Mouse (Mus musculus) adrenal gland, postnatal 36 days (tissue): ENCODE measurements at regions not wholly inside any gene's neighbourhood (a gene's known extent, or its start where the extent isn't known, plus 50 kb on each side); places are given as distances from the start of the nearest gene placed in this dataset.

Source experiments
- DNase-seq, 2 experiments: peaks; one replicate each; pipeline ENCODE4 v3.0.0; 2021; ENCODE audit warnings: mixed read lengths in 1 of 2

- no peak for DNase-seq
These were observed 52.8 kb upstream of the Chodl start for GRCm38 (mm10) chr16:78877941-78878340.

DNA sequence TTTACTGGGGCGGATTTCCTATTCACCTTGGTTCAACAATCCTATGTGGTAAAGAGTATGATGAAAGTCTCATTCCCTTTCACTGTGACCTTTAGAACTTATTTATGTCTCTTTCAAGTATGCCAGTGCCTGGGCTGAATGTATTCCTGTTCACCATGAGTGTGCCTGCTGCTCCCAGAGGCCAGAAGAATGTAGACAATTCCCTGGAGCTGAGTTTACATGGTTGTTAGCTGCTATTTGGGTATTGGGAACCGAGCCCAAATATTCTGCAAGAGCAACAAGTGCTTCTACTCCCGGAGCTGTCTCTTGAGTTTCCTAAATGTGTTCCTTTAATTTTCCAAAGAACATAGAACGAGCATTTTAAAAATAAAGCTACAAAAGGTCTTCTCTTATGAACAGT is 71.7 kb upstream of the Chodl start:
- no peak for DNase-seq

DNA sequence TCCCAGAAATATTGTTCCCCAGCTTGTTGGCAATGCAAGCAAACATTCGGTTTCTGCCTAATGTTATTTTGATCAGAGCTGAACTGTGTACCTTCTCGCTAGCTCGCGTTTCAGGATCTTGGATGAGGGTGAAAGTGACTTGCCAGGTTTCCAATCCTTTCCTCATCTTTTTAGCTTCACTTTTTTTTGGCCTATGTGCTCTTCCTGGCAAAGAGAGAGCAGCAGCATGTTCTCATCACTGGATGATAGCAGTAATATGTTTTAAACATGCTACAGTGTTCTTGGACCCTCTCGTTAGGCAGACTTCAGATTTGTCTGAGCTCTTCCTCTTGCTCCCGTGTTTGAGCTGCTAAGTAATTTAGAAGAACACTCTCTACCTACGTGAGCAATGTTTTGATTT is 99.8 kb upstream of the Chodl start:
- DNase-seq, result no peak

DNA sequence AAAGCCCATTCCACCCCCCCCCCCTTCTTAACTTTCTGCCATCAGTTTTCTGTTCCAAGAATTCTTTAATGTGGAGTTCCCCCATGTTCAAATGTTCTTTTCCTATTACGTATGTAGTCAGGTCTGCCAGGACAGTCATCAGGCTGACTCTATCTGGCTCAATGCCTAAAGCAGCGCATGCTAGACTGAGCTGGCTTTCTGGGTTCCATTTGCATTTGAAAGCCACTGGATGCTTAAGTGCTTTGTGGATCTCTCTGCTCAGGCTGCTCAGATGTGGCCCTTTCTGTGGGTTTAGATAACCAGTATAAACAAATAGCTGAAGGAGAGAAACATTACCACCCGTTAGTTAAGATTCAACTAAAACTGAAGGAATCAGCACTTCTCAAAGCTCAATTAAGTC is 103.0 kb upstream of the Chodl start:
- DNase-seq, result peak; percentile 1 to 2

DNA sequence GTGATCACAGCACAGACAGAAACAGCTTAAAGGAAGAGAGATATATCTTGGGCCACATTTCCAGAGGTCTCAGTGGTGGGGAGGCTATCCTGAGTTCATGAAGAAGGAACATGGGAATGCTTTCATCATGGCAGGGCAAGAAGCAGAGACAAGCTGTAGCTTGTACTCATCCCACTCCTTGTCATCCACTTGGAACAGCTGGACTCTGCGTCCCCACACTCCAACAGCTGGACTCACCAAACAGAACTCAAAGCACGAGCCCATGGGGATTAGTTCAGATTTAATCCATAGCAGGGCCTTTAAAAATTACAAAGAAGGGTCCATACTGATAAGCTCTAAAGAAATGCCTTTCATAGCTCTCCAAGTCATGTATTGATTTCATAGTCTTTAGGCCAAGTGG is 140.7 kb upstream of the Chodl start:
- no peak for DNase-seq

GRCm38 (mm10) chr16:78759226-78759625 is 171.5 kb upstream of the Chodl start:
- no peak for DNase-seq

DNA sequence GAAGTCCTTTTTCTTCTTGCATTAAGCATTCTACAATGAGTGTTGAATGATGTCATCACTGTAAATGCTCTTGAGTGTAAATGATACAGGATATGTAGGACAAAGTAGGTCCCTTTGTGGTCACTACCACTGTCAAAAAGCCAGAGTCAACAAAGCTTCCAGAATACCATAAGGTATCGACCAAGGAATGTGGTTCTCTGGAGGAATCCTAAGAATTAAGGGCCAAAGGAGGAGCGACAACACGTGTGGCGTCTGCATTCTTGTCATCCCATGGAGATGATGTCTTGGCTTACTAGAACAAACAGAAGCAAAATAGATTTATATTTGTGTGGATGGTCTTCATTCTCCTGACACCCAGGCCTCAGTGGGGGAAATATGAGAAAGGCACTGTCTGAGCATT is 161.4 kb upstream of the D16Ertd472e start:
- DNase-seq, result no peak

GRCm38 (mm10) chr16:78730583-78731501 is 154.3 kb upstream of the D16Ertd472e start:
- DNase-seq, result no peak

GRCm38 (mm10) chr16:78725541-78725940 is 149.0 kb upstream of the D16Ertd472e start:
- no peak for DNase-seq

DNA sequence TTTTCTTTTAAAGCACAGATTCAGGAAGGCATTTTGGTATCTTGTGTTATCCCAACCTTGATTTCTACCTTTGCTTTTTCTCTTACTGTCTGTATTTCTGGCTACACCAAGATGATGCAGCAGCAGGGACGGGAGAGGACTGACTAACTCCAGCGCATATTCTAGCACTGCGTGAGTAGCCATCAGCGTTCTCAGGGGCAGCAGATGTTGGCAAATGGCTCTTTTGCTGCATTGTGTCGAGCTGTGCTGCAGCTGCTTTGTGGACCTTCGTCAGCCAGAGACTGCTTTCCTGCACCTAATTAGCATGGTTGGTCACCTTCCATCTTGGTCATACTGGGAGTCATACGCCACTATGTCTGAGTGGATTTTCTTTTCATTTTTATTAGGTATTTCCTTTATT is 133.4 kb upstream of the D16Ertd472e start:
- DNase-seq, result no peak

DNA sequence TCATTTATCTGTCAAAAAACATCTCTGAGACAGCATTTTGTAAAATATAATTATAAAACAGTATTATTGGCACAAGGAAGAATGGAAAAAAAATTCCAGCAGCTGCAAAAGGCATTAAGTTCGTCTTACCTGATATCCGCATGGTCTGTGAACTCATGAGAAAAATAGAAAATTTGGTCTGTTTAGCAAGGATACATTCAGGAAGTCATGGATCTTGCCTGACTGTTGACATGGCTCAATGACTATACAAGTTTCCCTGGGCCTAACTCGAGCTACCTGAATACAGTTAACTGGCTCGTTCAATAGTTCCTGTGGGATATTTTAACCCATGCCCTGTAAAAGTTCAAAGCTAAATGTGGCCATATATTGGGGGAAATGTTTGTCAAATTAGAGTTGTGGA is 131.1 kb upstream of the D16Ertd472e start:
- DNase-seq, result no peak

- no peak for DNase-seq
These were observed 130.7 kb upstream of the D16Ertd472e start for GRCm38 (mm10) chr16:78707165-78707564.

- DNase-seq, result no peak
These were observed 121.2 kb upstream of the D16Ertd472e start for GRCm38 (mm10) chr16:78697514-78698209.

- DNase-seq, result no peak
These were observed 111.7 kb upstream of the D16Ertd472e start for GRCm38 (mm10) chr16:78688251-78688650.

DNA sequence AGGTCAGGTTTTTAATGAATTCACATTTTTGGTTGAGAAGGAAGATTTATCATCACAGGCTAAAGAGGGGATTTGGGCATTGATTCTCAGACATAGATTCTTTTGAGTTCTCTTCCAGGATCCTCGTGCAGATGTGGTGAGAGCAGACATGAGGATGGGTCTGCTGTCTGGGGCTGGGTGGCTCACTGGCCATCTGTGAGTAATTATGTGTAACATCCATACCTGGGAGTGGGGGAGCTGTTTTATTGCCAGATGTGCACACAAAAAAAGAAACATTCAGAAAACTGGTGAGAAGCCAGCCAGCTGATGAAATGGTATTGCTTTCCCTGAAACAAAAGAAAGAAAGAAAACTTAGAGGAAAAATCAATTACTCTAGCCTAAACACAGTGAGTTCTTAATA is 108.7 kb upstream of the D16Ertd472e start:
- DNase-seq, result no peak

DNA sequence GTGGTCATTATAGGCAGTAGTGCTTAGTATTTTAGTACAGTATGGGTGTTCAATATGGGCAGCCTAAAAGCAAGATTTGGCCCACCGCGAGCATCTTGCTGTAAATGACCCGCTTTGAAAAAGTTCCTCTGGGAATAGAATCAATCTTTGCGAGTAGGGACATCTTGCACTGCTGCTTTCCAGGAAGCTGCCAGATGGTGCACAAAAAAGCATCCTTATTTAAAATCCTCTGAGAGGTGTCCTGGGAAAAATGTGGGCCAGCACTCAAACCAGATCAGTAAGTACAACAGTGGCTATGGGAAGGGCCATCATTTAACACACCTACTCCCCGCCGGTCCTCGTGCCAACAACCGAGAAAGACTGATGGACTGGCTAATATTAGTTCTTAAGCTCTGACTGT is 107.5 kb upstream of the D16Ertd472e start:
- no peak for DNase-seq

- no peak for DNase-seq
These were observed 84.6 kb upstream of the D16Ertd472e start for GRCm38 (mm10) chr16:78661126-78661525.

DNA sequence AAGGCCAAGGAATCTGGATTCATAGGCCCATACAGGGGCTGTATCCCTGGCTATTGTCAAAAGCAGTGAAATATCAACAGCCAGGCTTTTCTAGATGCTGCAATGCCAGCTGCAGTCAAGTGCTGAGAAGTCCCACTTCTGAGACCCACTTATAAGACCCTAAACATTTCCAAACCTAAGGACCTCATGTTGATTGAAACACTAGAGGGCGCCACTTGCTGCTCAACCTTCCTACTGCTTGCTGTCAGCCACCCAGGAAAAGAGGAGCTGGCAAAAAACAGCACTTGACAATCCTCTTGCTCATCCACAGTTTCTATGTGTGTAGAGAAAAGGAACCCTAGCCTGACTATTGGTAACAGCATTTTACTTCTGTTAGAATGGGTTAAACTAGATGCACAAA is 68.2 kb upstream of the D16Ertd472e start:
- peak; percentile 20 to 23 for DNase-seq

DNA sequence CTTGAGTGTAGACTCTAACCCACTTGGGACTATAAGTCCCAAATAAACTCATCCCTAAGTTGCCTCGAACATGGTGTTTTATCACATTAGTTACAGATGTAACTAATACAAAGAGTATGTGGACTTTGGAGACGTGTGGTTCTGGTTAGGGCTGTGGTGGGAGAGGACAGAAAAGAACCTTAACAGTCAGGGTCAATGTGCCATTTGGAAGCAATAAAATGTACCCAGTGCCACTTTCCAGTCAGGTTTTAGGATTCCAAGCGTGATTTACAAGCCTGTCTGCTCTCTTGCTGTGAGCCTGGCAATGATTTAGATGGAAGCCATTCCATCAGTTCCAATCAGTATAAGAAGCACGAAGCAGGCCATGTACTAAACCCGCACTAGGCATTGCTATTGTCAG is 65.2 kb upstream of the D16Ertd472e start:
- no peak for DNase-seq

GRCm38 (mm10) chr16:78641205-78641604 is 64.7 kb upstream of the D16Ertd472e start:
- DNase-seq, result no peak

- DNase-seq, result no peak
These were observed 60.9 kb upstream of the D16Ertd472e start for GRCm38 (mm10) chr16:78637452-78637851.

DNA sequence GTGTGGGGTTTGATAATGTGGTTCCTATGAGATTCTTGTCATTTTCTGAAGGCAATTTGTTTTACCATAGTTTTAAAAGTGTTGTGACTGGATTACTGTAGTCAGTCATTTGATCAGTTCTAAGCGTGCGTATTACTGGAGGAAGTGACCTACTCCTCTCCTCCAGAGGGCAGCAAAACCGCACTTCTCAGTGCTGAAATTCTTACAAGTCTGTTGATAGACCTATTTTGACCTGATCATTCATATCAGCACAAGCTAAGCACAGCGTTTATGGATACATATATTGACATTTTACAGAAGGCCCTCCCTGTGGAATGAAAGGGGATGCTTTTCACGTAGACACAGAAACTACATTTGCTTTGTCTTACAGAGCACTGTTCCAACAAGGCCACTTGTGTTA is 60.5 kb upstream of the D16Ertd472e start:
- DNase-seq, result peak; percentile 28 to 49

- no peak for DNase-seq
These were observed 59.3 kb upstream of the D16Ertd472e start for GRCm38 (mm10) chr16:78635774-78636173.

DNA sequence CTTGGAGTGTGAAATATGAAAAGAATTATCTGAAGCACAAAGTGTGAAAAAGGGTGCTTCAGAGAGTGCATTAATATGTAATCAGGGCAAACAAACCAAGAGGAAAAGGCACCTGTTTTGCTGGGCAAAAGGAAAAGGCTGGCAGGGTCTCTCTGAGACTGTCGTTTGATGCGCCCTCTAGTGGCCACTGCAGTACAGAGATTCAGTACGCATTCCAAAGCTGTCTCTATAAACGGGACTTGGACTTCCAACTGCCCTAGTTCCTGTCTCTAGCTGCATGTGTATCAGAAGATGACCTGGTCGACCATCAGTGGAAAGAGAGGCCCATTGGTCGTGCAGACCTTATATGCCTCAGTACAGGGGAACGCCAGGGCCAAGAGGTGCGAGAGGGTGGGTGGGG is 58.7 kb upstream of the D16Ertd472e start:
- peak; percentile 71 to 80 for DNase-seq
